Mouse (Mus musculus) erythroblast, embryonic 14.5 days (primary cell): Measurements from ENCODE around the gene Frmd4a.

Experiments used
- GATA1 ChIP-seq: IDR thresholded peaks from 2 replicates; pipeline ENCODE4 v1.6.1; 2012; ENCODE audit warnings: low read length, inconsistent platforms, mixed read lengths
- TAL1 ChIP-seq: IDR thresholded peaks from 3 replicates; pipeline ENCODE4 v1.6.1; 2012; ENCODE audit warnings: low read length, inconsistent platforms, mixed read lengths

DNA sequence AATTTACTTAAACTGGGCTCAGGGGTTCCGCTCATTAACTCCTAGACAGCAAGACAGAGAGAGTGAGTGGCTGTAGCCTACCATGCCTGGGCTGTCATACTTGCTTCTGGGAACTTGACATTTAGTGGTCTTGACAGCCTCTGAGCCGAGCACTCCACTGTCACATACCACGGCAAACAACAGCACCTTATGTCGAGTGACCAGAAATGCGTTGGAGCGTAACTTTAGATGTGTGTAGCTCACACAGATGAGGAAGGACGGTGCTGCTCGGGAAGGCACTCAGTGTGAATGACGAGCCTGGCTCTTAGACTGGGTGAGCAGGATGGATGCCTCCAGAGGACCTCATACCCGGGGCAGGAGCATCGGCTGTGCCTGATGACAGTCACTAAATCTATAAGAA, 463.6 kb downstream of the Frmd4a start:
- TF ChIP-seq GATA1 (no peak), TAL1 (no peak)
